Mouse (Mus musculus): ENCODE measurements at regions not wholly inside any gene's neighbourhood (a gene's known extent, or its start where the extent isn't known, plus 50 kb on each side); places are given as distances from the start of the nearest gene placed in this dataset.

GRCm38 (mm10) chr19:6645912-6646311 is 103.1 kb upstream of the Slc22a12 start:
- TF ChIP-seq EP300 (IDR thresholded peaks at IDR 0.05; ENCODE audit: low read depth) (no peak), CTCF (IDR thresholded peaks at IDR 0.05; ENCODE audit: low read depth) (no peak)

Data from liver, postnatal 0 days (tissue).